Mouse (Mus musculus) bone marrow, adult 2 months (tissue): ENCODE results near the gene Igsf9.
A peak's percentile ranks its signal among the peaks of the same experiment; 100 is the strongest.

ENCODE experiments used
- CTCF ChIP-seq: fragments of 200-500 bp; IDR thresholded peaks from 2 replicates; pipeline ENCODE4 v1.5.1; 2011; ENCODE audit warnings: low read length, control low read depth; ENCODE audit not compliant: control insufficient read depth, insufficient read depth
- POLR2A ChIP-seq: fragments of 200-500 bp; IDR thresholded peaks from 2 replicates; pipeline ENCODE4 v1.6.1; 2011; ENCODE audit warnings: low read depth, mild to moderate bottlenecking, control low read depth, low read length, borderline replicate concordance; ENCODE audit not compliant: control insufficient read depth

- TF ChIP-seq CTCF: peak; percentile 67
- TF ChIP-seq POLR2A: no peak
These were observed 36.4 kb downstream of the Igsf9 start for GRCm38 (mm10) chr1:172518013-172518412.
